Mouse (Mus musculus) ovary, adult 18-20 months (tissue): Measurements from ENCODE around the gene Nr5a2.

Experiments used
- DNase-seq: peaks from one replicate; pipeline ENCODE4 v3.0.0; 2022; ENCODE audit warnings: low spot score, mixed read lengths

The Nr5a2 gene

DNA sequence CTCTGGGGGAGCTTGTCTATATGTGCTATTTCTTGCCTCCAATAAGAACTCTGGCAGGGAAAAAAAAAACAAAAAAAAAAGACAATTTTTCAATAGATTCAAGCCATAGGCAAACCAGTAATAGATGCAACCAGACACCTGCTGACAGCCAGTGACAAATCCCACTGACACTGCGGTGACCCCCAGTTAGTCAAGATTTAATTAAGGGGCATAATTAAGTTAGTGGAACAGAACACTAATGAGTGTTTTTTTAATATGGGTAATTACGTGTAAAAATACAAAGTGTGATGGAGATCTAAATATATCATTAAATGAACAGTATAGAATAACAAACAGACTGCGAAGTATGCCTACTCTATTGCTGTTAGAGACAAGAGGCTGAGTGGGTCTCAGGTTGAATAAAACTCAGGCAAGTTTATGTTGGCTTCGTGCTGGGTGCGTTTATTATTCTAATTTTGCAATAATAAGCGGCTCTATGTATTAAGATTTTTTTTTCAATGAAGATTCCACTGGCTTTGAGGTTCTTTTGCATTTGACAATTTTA lies 50.7 kb downstream of the Nr5a2 start:
- DNase-seq, result no peak

DNA sequence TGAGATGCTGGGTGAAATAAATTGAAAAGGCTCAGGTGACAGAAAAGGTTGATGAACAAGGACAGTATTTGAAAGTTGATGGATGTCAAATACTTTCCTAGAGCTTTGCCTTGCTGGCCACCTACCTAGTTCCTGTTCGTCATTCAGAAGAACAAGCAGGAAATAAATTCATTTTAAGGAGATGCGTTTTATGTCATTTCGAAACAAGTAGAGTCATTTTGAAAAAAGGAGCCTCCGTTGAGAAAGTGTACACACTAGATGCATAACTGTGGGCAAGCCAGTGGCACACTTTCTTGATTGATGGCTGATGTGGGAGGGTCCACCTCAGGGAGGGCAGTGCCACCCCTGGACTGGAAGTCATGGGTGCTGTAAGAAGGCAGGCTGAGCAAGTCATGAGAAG lies 62.1 kb downstream of the Nr5a2 start:
- DNase-seq, result no peak

DNA sequence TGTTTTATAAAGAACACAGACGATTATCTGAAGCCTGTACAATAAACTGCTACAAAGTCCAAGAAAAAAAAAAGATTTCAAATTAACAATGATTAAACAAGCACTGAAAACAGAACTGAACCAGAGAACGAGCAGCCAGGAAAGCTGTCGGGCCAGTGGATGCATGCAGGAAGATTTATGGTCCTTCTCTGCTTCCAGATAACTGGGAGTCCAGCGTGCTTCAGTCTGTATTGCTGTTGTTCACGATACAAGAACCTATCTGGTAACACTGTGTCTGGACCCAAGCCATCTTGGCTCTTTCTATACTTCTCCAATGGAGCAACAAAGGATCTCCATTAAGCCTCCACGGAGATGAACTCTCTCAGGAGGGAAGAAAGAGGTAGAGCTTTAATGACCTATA lies 63.9 kb downstream of the Nr5a2 start:
- DNase-seq, result no peak

DNA sequence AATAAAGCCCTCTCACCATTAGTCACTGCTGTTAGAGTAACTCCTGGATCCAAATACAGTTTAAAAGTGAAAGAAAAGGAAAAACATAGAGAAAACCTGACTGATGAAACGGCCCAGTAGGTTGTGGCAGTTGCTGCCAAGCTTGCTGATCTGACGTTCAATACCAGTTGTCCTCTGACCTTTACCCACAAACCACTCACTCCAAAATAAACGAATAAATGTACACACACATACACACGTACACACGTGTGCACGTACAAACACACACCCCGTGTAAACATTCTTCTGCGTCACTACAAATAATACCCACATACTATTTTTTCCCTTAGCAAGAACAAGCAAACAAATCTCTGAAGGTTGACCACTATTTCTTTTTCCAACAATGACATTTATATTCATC lies 64.4 kb downstream of the Nr5a2 start:
- DNase-seq, result no peak

DNA sequence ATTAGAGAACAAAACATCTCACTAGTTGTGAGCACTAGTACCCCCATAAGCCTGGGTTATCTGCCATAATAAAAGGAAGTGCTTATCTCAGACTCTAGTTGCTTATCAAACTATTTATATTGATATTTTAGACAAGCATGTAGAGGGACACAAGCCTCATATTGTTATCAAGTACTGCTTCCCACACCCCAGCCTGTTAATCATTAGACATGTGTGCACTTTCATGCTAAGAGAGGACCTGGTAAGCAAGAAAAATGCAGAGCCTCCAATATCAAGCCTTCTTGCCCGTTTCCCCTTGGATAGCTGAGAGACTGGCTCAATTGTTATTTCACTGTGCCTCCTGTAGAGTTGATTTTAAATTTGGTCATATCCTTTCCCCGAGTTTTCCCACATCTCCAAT lies 65.5 kb downstream of the Nr5a2 start:
- no peak for DNase-seq

DNA sequence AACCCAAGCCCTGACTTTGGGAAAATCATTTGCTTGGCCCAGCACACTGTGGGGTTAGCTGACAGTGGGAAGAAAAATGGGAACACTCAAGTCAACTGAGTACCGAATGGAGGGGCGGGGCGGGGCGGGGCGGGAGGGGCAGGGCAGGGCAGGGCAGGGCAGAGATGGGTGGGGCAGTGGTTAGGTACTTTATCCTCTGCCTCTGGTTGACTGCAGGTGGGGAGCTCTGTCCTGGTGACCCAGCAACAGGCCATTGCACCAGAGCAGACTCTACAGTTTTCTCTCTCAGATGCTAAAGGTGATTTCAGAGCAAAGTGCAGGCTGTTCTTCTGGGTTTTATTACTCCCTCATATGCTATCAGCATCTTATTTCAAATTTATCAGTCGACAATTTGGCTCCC lies 67.1 kb downstream of the Nr5a2 start:
- DNase-seq, result no peak

DNA sequence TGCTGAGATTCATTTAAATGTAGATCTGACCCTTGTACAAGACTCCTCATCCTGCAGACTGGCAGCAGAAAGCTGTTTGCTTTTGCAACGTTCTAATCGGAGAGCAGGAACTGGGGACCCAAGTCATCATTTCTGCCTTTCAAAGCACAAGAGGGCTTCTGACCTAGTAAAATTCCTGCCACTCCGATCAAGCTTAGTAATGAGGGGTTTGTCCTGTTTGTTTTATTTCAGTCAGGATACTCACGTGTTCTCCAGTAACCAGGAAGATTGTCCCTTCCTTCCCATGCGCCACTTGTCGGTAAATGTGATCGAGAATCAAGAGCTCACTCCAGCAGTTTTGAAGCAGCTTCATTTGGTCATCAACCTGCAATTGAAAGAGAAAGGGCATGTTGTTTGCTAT lies 69.8 kb downstream of the Nr5a2 start:
- no peak for DNase-seq

DNA sequence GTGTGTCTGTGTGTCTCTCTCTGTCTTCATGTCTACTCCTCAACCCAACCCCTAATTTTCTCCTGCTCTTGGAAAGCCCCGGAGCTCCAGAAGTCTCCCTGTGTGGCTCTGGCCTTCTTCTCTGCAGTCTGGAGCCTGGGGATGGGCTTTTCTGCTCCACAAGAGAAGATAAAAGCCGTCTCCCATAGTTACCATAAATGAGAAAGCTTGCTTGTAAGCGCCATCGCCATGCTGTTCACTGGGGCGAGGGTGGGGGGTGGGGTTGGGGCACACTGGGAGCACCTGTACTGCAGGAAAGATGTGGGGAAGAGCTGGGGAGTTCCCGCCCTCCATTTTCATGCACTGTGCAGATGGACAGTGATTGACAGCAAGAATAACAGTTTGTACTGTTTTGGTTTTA lies 71.5 kb downstream of the Nr5a2 start:
- DNase-seq, result no peak

DNA sequence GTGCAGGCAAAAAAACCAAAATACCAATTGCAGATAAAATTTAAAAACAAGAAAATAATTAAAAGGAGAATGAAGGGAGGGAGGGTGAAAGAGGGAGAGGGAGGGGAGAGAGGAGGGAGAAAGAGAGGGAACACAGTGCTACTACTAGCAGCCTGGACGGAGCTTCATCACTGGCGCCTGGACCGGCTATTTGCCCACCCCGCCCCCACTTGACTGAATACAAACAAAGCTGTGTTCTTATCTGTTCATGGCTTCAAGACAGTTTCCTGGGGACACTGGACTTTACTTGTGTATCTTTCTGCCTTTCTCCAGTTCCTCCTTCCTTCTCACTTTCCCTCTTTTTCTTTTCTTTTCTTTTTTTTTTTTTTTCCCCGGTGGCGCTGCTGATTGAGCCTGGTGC lies 73.6 kb downstream of the Nr5a2 start:
- DNase-seq, result no peak

DNA sequence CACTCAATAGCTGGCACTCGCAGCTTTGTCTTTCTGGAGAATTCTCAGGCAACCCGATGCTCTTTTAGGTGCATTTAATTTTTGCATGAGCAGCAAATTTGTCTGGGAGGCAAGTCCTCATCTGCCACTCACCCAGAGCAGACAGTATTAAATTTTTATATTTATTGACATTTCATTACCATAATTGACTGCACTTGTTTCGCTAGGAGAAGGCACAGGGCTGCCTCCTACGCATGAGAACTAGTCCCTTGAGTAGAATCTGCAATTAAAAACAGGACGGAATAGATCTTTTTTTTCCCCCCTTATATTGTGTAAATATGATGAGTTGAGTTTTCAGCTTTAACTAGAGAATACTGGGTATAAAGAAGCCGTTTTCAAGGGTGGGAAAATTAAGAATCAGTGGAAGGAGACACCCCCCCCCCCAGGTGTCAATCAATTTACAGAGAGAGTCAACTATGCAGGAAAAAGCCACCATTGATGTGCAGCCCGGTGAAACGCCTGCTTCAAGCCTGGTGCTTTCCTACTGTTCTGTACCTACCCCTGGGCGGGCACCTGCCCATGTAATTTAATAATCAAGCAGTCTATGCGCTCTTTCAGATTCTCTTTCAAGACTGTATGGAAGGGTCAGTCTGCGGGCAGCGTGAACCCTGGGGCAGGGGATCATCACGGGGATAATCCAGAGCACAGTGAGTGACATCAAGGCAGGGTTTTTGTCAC lies 76.6 kb downstream of the Nr5a2 start:
- no peak for DNase-seq

DNA sequence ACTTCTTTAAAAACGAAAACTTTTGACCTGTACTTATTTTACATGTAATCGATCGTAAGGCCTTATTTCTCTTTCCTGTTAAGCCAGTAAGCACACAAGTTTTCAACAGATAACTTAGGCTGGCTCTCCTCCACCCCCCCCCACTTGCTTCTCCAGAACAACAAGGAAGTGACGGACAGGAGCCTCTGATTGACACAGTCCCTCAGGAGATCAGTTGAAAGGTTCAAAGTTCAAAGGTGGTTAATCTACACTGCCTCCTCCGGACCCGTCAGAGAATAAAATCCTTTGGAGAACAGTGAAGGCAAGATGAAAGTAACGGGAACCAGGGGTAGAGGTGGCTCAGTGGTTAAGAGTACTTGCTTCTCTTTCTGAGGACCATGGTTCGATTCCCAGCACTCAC lies 80.0 kb downstream of the Nr5a2 start:
- DNase-seq, result no peak

DNA sequence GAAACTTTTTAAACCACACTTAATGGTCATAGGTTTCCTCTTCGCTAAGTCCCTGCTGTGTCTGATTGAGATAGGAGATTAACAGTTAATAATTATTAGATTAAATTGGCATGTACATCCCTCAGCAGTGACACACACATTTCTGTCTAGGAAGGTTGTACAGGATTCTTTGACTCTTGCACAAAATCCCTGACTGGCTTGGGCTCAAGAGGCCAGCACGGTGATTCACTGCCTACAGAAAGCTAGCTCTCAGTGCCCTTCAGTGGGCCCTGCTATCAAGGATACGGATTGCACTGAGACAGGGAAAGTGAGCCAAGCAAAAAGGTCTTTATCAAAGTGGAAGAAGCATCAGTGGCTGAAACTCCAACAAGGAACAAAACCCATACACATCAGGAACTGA lies 85.2 kb downstream of the Nr5a2 start:
- no peak for DNase-seq

DNA sequence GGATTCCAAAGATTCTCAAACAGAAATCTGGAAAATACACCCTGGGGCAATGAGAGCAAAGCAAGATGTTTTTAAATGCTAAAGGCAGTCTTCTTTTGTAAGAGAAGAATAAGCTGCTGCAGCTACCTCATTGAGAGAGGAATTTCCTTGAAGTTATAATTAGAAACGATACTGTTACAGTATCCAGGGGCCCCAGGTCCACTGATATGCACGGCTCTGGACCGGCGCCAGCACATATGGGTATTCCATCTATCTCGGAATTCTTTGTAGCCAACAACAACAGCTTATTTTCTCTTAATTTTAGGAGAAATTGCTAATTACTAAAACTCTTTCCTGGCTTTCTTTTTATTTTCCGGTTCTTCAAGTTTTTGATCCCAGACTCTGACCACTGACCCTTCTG lies 91.3 kb downstream of the Nr5a2 start:
- DNase-seq, result no peak

DNA sequence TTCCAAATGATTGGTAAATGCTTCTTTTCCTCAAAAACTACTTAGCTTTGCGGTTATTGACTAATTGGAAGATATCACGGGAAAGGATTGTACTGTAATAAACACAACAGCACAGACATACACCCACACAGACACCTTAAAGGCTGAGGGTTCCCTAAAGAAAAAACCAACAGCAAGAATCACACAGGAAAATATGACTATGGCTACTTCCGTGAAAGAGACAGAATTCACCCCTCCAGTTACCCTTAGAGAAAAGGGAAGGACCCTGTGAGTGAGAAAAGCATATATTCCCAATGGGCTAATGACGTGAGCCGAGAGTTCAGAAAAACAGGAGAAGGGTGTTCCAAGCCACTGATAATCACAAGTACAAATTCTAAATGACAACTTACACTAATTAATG lies 92.0 kb downstream of the Nr5a2 start:
- DNase-seq, result no peak

DNA sequence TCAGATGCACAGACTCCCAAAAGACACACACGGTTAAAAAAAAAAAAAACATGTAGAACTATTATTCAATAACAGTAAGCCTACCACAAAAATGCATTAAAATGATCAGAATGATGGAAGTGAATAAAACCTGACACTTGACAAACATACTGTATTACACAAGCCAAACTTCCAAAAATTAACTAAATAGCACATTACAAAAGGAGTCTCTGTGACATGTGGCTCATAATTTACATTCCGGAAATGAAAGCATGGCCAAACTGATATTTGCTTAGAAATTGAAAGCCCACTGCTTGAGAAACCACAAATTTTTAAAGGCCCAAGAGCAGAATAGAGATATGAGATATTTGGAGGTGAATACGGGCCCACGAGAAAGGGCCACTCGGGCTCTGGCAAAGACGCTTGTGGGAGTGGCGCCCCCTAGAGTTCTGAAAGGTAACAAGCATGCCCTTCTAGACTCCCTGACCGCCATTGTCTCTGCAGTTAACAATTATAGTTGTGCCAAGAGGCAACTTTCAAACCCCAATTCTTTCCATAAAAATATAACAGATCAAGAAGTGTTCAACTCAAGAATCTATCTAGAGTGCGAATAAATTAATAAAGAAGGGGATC lies 93.7 kb downstream of the Nr5a2 start:
- DNase-seq, result no peak

DNA sequence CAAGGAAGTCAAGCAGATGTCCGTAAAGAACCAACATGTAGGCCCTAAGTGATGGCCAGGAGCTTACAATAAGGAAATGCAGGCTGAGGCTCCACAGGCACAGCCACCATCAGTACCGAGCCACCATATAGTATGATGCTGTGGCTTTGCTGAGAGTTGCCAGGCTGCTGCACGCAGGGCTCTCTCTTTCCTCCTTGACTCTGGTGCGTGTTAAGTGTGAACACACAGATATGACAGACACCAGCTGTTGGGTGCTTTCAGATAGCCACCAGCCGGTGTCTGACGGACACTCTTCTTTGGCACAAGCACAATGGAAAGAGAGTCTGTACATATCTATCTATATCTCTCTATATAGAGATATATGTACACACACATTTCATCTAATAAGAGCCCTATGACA lies 97.0 kb downstream of the Nr5a2 start:
- DNase-seq, result no peak

DNA sequence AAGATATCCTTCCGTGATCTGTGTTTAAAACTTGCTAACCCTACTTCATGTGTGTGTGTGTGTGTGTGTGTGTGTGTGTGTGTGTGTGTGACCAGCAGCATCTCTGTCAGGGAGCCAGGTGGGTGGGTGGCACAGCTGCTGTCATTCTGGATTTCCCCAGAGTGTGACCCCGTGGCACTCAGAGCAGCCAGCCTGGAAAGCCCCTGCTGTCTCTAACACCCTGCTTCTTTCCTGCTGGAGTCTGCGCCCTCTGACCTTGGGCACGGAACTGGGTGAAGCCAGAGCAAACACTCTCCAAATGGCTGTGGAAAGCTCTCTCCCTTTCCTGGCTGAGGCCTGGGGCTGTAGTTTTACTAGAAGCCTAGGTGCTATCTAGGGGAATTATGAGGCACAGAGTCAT lies 100.8 kb downstream of the Nr5a2 start:
- DNase-seq, result no peak

DNA sequence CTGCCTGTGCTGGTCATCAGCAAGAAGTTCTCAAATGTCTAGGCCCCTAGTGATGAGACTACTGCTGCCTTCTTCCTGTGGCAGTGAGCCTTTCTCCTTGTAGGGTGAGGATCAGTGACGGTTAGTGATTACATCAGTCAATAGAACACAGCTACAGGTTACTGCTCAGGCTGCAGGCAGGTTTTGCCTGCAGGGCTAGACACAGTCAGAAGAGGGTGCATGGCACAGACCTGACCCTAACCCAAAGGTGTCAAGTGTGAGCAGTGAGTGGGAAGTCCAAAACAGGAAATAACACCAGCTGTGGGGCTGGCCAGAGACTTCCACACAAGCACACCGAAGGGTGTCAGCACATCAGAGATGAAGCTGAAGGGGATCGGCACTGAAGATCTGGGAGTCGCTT lies 101.5 kb downstream of the Nr5a2 start:
- DNase-seq, result no peak

DNA sequence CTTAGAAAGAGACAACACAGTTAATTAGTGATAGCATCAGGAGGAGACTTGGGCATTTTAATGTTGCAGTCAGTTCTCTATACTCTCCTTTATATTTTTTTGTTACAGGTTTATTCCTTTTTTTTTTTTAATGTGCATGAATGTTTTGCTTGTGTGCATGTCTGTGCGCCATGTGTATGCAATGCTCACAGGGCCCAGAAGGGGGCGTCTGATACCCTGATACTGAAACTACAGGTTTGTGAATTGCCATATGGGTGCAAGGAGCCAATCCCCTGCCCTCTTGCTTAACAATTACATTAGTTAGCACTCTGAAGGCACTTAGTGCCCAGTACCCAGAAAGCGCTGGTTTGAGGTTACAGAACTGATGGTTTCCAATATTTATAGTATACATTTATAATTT lies 104.1 kb downstream of the Nr5a2 start:
- DNase-seq, result no peak

DNA sequence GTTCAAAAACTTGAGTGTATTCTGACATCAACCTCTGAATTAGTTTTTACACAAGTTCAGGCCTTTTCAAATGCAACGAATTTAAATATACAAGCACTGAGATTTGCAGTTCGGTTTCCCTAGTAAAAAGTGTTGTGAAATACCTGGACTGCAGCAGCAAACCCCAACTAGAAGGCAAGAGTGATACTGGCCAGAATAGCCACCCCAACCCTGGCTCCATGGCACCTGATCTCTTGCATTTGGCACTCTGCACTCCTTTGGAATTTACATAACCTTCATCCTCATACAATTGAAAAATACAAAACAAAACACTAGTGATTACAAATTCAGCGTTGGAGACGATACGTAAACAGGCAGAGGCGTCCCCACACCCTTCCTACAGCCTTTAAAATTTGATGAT lies 111.5 kb downstream of the Nr5a2 start:
- no peak for DNase-seq

DNA sequence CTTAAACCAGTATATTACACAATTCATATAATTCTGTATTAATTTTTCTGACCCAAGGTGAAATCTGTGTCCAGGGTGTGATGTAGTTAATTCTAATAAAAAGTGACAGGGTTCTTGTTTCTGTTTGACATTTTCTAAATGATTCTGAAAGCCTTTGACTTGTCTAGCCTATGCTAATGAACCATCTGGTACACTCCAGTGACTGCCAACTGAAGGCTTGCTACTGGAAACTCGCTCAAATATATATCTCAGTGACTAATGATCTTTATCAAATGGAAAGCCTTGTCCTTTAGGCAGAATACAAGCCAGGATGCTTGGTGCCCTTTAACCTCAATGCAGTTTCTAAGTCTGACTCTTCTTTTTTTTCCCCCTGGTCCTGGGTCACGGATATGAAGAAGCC lies 114.2 kb downstream of the Nr5a2 start:
- no peak for DNase-seq

DNA sequence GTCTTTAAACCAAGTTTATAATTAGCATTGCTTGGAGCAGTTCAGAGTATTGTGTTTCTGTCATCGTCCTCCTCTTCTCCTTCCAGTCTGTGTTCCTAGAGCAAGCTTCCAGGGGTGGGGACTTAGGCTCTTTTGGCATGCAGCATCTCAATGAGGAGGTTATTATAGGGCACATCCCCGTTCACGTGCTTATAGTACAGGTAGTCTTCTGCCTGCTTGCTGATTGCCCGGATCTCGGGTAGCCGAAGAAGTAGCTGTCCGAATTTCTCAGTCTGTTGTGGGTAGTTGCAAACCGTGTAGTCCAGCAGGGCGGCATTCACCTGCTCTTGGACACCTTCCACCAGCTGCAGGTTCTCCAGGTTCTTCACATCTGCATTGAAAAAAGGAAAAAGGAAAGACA lies 114.9 kb downstream of the Nr5a2 start:
- DNase-seq, result no peak

DNA sequence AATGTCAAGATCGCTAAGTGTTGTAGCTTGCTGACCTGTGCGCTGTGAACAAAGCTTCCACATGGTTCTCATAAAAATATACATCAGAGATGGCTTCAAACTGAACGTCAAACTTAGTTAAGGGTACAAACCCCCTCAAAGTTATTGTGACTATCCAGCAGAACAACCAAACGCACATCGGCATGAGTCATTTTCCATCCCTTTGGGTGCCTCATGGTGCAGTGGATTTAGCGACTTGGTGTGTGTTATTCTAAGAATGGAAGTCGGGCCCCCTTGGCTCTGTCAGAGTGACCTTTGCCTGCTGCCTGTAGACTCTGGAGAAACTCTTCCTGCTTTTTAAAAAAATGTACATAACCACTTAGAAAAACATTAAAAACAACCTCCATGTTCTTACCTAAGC lies 119.7 kb downstream of the Nr5a2 start:
- DNase-seq, result no peak

DNA sequence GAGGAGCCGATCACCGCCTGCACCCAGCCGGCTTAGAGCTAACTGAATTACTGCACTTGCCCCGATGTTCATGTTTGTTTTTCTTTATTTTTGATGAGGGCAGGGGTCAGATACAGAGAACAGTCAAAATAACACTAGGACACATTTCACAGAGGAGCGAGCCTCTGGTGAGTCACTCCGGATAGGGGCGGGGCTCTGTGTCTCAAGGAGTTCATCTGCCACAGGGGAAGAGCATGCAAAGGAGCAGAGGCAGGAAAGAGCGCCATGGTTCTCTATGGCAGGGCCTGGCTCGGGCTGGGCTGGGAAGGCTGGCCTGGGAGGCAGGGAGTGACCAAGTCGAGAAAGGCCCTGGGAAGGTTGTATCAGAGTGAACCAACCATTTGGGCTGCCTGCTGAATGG lies 121.0 kb downstream of the Nr5a2 start:
- no peak for DNase-seq
